In the genomic region with DNA sequence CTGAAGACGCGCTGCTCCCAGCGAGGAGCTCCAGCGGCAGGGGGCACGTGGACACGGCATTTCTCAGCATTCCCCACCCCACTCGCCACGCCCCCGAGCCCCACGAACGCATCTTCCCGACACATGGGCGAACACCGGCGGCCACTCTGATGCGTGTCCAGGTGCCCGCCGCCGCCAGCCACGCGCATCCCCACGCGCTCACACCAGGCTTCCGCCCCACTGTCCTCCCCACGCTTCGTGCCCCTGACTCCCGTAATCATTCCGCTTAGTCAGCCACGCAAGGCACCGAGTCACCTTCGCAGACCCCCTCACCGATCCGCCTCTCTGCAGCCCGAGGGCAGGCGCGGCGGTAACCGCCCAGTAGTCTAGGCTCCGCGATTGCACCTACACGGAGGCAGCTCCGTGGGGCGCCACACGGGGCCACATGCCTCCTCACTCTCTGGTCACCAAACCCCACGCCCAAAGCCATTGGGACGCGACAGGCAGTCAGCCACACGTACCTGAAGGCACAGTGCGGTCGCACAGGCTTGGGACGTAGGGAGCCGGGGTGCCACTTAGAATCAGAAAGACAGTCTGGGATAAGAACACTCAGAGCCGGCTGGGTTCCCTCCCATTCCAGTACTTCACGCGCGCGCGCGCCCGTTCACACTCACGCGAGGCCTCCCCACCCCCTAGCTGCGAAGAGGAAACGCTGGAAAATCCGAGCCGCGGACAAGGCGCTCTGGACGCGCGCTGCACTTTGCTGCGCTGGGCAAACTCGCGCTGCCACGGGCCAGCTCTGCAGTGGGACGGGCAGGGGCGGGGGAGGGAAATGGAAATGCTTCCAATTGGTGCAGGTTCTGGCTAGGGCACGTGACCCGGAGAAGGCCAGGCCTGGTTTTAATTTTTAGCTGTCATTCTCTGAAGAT, we compare ENCODE assay signal across 8 mouse cellular contexts. TPM values are rescaled to one million over a fixed set of nuclear protein-coding genes. Genes with fewer than 3 reads are reported as not detected.
DNase-seq lines count a peak whose midpoint lies in the region; ATAC-seq and TF ChIP-seq lines count a peak whose summit lies in the region.

A gene (minus strand): TSS at position 782 of the 908 bp plus-strand sequence.

- no peaks in the 10 kb centered on the region for H3K36me3 ChIP-seq in forebrain, embryonic 15.5 days
- H3K36me3 ChIP-seq in liver, postnatal 0 days (replicated peaks; ENCODE audit: insufficient read depth, low read length): no peaks in the 10 kb centered on the region
- H3K36me3 ChIP-seq in neural tube, embryonic 14.5 days (ENCODE audit: control insufficient read depth, insufficient read depth, low read length): no peaks in the 10 kb centered on the region
- no peaks in the 10 kb centered on the region for H3K36me3 ChIP-seq in thymus, adult 2 months (ENCODE audit: control insufficient read depth, insufficient read depth, low read length)

- no peaks in the 10 kb centered on the region for H3K27me3 ChIP-seq in forebrain, embryonic 15.5 days
- H3K27me3 ChIP-seq in liver, postnatal 0 days (ENCODE audit: insufficient read depth, low read length): peaks cover 36% of the 10 kb centered on the region
- H3K27me3 ChIP-seq in neural tube, embryonic 14.5 days (ENCODE audit: control insufficient read depth, insufficient read depth, low read length): peaks cover 7% of the 10 kb centered on the region; the same call in 1 of the 2 replicates
- peaks cover 16% of the 10 kb centered on the region; the same call in 1 of the 2 replicates for H3K27me3 ChIP-seq in thymus, adult 2 months (ENCODE audit: control insufficient read depth, insufficient read depth, low read length)

- H3K4me1 ChIP-seq in forebrain, embryonic 15.5 days: peaks cover 26% of the 10 kb centered on the region
- H3K4me1 ChIP-seq in liver, postnatal 0 days (ENCODE audit: insufficient read depth): peaks cover 12% of the 10 kb centered on the region
- 0 out of 2 replicates have a peak, but pooled peaks cover 5% of the 10 kb centered on the region for H3K4me1 ChIP-seq in neural tube, embryonic 14.5 days (ENCODE audit: control insufficient read depth, insufficient read depth, low read length)
- H3K4me1 ChIP-seq in thymus, adult 2 months (replicated peaks; ENCODE audit: control insufficient read depth, insufficient read depth, low read length): peaks cover 17% of the 10 kb centered on the region

- TF ChIP-seq EP300 in liver, postnatal 0 days (IDR thresholded peaks at IDR 0.05; ENCODE audit: low read depth): no peak

- peak within 1 kb of the TSS; percentile 100 for H3K4me2 ChIP-seq in forebrain, embryonic 15.5 days (replicated peaks)
- H3K4me2 ChIP-seq in liver, postnatal 0 days (ENCODE audit: low read depth, low read length): peak within 1 kb of the TSS; percentile 95
- H3K4me2 ChIP-seq in neural tube, embryonic 14.5 days (ENCODE audit: low read depth, low read length): peak within 1 kb of the TSS; percentile 99

- DNase-seq in ES-CJ7 (ENCODE audit: low read depth, low spot score): peak; percentile 69
- DNase-seq in heart, postnatal 10 days: peak; percentile 64 to 69
- peak; percentile 76 to 86 for DNase-seq in kidney, postnatal 4 days
- peak; percentile 53 for DNase-seq in liver, postnatal 0 days
- peak; percentile 17 for DNase-seq in thymus, adult 2 months

- peak; percentile 2; the same call in 1 of the 2 replicates for TF ChIP-seq CTCF in liver, postnatal 0 days (IDR thresholded peaks at IDR 0.05; ENCODE audit: low read depth)
- 0 out of 2 replicates have a peak, but pooled peaks have one; percentile 22 for TF ChIP-seq CTCF in thymus, adult 2 months (IDR thresholded peaks at IDR 0.05; ENCODE audit: borderline replicate concordance, control insufficient read depth, extremely low read depth, insufficient read depth, low read length, poor library complexity)

- peak within 1 kb of the TSS; percentile 65 for H3K9ac ChIP-seq in forebrain, embryonic 15.5 days (replicated peaks)
- peak within 1 kb of the TSS; percentile 45; the same call in 1 of the 2 replicates for H3K9ac ChIP-seq in liver, postnatal 0 days (replicated peaks)
- peak within 1 kb of the TSS; percentile 76 for H3K9ac ChIP-seq in neural tube, embryonic 14.5 days (replicated peaks; ENCODE audit: low read depth, low read length)

- under 1% methylated on average over 79 of the region's 79 CpGs for WGBS in forebrain, embryonic 15.5 days
- under 1% methylated on average over 76 of the region's 79 CpGs for WGBS in liver, postnatal 0 days (ENCODE audit: insufficient replicate concordance)
- under 1% methylated on average over 79 of the region's 79 CpGs for WGBS in neural tube, embryonic 14.5 days
- WGBS in thymus, adult 2 months: 1% methylated on average over 79 of the region's 79 CpGs

- no peaks in the 10 kb centered on the region for H3K9me3 ChIP-seq in forebrain, embryonic 15.5 days
- no peaks in the 10 kb centered on the region for H3K9me3 ChIP-seq in liver, postnatal 0 days (ENCODE audit: low read length)
- H3K9me3 ChIP-seq in neural tube, embryonic 14.5 days (ENCODE audit: control insufficient read depth, low read length): no peaks in the 10 kb centered on the region

- intact Hi-C loops in heart, postnatal 10 days (cut with DNase I): no loop called here

- peak within 1 kb of the TSS; percentile 39 for H3K27ac ChIP-seq in forebrain, embryonic 15.5 days (replicated peaks)
- no peak within 1 kb of the TSS for H3K27ac ChIP-seq in liver, postnatal 0 days (ENCODE audit: low read depth)
- peak within 1 kb of the TSS; percentile 62 for H3K27ac ChIP-seq in neural tube, embryonic 14.5 days (ENCODE audit: low read depth, low read length)
- H3K27ac ChIP-seq in thymus, adult 2 months (ENCODE audit: control insufficient read depth, insufficient read depth, low read length): no peak within 1 kb of the TSS

- no peak for TF ChIP-seq POLR2A in thymus, adult 2 months (IDR thresholded peaks at IDR 0.05; ENCODE audit: control insufficient read depth, extremely low read depth, insufficient read depth, low read length, poor library complexity)

- H3K4me3 ChIP-seq in forebrain, embryonic 15.5 days: peak within 1 kb of the TSS; percentile 66
- peak within 1 kb of the TSS; percentile 55 for H3K4me3 ChIP-seq in liver, postnatal 0 days (ENCODE audit: low read depth, low read length)
- peak within 1 kb of the TSS; percentile 69 for H3K4me3 ChIP-seq in neural tube, embryonic 14.5 days (ENCODE audit: low read depth, low read length)
- H3K4me3 ChIP-seq in thymus, adult 2 months (ENCODE audit: control insufficient read depth, insufficient read depth, low read length): peak within 1 kb of the TSS; percentile 42

- ATAC-seq in cerebellum, adult (ENCODE audit: insufficient number of reproducible peaks, low FRiP score, low TSS enrichment): peak; percentile 29
- peak; percentile 61 for ATAC-seq in forebrain, embryonic 15.5 days (replicated peaks)
- ATAC-seq in liver, postnatal 0 days: peak; percentile 67
- ATAC-seq in neural tube, embryonic 14.5 days (ENCODE audit: low read depth): peak; percentile 70

RNA-seq across cellular contexts. Expression of the gene that starts here (rescaled TPM):
- 83.1 and 88.6 TPM in 2 replicates for polyA plus RNA-seq in forebrain, embryonic 15.5 days (2015; fragmentation: Nextera tagmentation; extraction: Ambion mirVana)
- 10 to 100 TPM; 35.9 to 42.5 TPM for total RNA-seq in heart, postnatal 10 days (2021)
- polyA plus RNA-seq in liver, postnatal 0 days (2015; fragmentation: Nextera tagmentation; extraction: Ambion mirVana): 11.9 and 14.7 TPM in 2 replicates
- polyA plus RNA-seq in neural tube, embryonic 14.5 days (2014; fragmentation: Nextera tagmentation; extraction: Ambion mirVana): 35.6 and 43.3 TPM in 2 replicates
- 107 and 108 TPM in 2 replicates for polyA plus RNA-seq in thymus, adult 2 months (2012; rRNA removed)

Comparison
In these comparisons a context has a peak if more than half of its experiments do, and no peak if none do; other contexts are left out.
1. DNase-seq: peak in every context shown above with its lines; median percentile 81 in kidney, postnatal 4 days; 69 in ES-CJ7; 66 in heart, postnatal 10 days; 53 in liver, postnatal 0 days; 17 in thymus, adult 2 months.
2. H3K27ac ChIP-seq: peak in forebrain, embryonic 15.5 days (single experiment) and neural tube, embryonic 14.5 days (single experiment); none in liver, postnatal 0 days (single experiment) and thymus, adult 2 months (single experiment).
3. Peak in every context shown above with its lines, with median percentiles within 50 percentile points of each other: ATAC-seq, H3K4me2 ChIP-seq, H3K4me3 ChIP-seq and H3K9ac ChIP-seq.